Mouse (Mus musculus): ENCODE data around the gene Svip.

DNA sequence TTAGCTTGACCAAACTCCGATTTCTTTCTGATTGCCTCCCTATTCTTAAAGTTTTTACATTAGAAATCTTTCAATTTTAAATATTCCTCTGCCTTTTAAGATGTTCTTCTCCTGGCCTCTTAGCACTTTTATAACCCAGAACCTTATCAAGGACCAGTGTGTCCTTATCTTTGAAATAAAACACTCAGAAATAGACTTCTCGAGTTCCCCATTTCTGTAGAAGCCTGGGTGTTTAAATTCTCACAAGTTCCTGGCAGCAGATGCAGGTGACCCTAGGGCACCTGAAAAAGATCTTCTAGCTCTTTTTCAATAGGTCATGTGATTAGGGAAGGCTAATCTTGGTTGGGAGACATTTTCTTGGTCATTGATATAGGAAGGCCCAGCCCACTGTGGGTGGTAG, 1.3 kb upstream of the Svip start:
- TF ChIP-seq CTCF (IDR thresholded peaks at IDR 0.05; ENCODE audit: low read depth), result no peak
- TF ChIP-seq EP300 (IDR thresholded peaks at IDR 0.05; ENCODE audit: low read depth), result no peak
